Mouse (Mus musculus) gonadal fat pad, adult 2 months (tissue): ENCODE data around the gene Tdpoz2. TPM values are rescaled to one million over a fixed set of nuclear protein-coding genes. Genes with fewer than 3 reads are reported as not detected.
"Not testable (repeated sequence)": the region's sequence is repeated elsewhere in the genome, so short reads cannot be mapped to it uniquely, and the experiment has no call there.

Source experiments
- DNase-seq: peaks from one replicate; pipeline ENCODE4 v3.0.0-alpha.2; 2012; ENCODE audit warnings: low read depth
- polyA plus RNA-seq: library from polyadenylated mRNA; depleted of rRNA; stranded (reverse); fragments of >200 nt; gene quantifications from 2 replicates; pipeline ENCODE4 v1.2.3, GENCODE M21; 2012; rRNA removed

Tdpoz2 gene
- not detected in 2 replicates for polyA plus RNA-seq

DNA sequence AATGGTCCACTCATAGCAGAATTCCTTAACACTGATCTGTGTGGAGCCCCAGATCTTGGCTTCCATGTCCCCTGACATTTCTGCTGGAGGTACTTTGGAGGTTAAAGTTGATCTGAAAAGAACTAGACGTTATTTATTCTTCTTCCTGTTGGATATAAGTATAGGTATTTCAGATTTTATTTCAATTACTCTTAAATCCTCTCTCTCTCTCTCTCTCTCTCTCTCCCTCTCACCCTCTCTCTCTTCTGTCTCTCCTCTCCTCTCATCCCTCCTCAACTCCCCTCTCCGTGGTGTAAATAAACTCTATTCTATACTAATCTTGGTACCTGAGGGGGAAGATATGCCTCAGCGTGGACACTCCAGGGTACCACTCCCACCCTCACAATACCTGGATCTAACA, at the start of gene Tdpoz2:
Tdpoz2 (minus strand) TSS at position 101 of the 400 bp plus-strand sequence.
- no peak for DNase-seq

DNA sequence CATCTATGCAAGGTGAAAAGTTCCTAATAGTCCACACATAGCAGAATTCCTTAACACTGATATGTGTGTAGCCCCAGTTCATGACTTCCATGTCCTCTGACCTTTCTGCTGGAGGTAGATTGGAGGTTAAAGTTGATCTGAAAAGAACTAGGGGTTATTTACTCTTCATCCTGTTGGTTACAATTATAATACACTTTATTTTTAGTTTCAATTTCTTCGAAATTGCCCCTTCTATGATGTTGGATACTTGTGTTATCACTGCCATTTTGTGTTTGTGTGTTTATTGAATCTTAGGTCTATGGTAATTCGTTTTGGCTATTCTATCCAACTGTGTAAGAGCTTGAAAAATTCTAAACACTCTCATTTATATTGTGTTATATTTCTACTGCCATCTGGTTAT, 40.5 kb upstream of the Tdpoz2 start, which contains the start of gene Gm37596:
Gm37596 (minus strand) TSS at position 101 of the 400 bp plus-strand sequence.
- DNase-seq: not testable (repeated sequence)

DNA sequence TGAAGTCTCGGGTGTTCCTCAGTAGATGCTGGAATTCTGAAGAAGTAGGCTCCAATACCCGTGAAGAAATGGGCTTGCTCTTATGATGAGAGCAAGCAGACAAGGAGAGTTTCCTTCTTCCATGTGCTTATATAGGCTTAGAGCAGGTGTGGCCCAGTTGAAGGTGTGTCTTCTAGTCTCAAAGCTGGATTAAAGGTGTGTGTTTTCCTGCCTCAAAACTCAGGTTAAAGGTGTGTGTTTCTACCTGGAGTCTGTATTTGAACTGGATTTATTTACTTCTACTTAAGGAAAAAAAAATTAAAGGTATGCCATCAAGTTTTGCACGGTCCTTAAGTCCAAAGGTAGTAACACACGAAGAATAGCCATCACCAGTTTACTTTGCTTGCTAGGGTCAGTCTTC, 23.7 kb upstream of the Tdpoz2 start, which contains the start of gene Tdpoz1:
Tdpoz1 (minus strand) TSS at position 101 of the 400 bp plus-strand sequence.
- DNase-seq: not testable (repeated sequence)

DNA sequence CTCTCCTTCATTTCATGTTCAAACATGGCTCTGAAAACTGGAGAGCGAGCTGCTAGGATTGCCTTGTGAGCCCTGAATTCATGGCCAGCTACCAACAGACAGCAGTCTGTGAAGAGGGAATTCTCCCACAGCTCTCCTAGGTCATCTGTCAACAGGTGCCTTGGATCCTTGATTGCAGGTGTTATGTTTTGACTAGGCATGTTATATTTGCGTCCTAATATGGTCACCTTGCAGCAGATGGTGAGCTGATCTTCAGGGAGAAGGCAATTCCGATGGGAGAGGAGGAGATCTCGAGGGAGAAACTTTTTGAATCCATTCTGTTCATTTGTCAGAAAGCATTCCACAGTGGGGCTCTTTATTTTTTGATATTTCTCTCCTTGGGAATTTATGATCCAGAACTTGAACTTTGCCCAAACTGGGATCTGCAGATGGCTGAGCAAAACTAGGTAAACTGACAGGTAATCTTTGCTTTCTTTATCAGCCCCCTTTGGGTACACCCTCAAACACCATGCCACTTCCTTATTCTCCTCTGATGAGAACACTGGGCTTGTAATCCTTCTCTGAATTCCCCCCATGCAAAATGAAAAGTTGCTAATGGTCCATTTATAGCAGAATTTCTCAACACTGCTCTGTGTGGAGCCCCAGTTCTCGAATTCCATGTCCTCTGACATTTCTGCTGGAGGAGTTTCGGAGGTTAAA, 18.5 kb upstream of the Tdpoz2 start:
- not testable (repeated sequence) for DNase-seq

DNA sequence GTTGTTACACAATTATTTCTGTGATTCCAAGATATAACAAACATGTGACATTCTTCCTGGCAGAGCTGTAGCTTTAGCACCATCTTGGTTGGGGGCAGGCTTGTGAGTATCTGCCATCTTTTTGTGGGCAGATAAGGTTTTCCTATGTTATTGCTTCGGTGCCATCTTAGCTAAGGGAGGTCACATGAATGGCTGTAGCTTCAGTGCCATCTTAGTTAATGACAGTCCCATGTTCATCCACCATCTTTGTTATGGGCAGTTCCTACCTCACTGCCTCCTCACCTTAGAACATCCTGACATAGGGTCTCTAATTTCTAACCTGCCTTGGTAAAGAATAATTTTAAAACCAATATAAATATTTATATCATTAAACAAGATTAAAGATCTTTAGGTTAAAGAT, 1.8 kb upstream of the Tdpoz2 start:
- DNase-seq: no peak

DNA sequence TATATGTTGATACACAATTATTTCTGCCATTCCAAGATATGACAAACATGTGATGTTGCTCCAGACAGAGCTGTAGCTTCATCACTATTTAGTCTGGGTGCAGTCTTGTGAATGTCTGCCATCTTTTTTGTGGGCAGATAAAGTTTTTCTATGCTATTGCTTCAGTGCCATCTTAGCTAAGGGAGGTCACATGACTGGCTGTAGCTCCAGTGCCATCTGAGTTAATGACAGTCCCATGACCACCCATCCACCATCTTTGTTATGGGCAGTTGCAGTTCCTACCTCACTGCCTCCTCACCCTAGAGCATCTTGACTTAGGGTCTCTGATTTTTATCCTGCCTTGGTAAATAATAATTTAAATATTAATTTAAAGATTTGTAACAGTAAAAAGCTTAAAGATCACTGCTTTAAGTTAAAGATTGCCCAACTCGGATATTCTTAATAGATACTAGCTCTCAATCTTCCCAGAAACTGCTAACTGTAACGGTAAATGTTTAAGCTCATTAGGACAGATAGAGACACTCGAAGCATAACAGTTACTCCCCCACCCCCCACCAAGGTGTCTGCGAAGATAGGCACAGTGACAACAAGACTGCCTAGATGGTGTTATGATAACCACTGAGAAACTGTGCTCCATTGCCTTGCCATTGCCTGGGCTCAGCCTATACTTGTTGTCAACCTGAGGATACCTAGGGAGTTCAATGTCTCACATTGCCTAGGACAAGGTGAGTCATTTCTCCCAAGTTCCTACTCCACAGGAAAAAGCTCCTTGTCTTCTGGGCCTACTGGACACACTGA, 21.4 kb downstream of the Tdpoz2 start:
- not testable (repeated sequence) for DNase-seq

DNA sequence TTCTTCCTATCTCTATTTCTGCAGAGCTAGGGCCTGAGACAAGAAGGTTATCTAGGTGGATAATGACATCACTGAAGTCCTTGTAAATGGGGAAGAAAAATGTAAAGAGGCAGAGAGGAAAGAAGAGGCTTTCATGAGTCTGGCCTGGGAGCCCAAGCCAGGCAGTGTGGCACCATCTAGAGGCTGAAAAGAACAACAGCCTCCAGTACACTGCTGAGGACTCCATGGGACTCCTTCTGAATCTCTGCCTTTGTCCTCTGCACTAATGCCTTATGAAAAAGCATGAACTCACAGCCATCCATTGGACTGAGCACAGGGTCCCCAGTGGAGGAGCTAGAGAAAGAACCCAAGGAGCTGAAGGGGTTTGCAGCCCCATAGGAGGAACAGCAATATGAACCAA, 43.5 kb downstream of the Tdpoz2 start:
- not testable (repeated sequence) for DNase-seq

DNA sequence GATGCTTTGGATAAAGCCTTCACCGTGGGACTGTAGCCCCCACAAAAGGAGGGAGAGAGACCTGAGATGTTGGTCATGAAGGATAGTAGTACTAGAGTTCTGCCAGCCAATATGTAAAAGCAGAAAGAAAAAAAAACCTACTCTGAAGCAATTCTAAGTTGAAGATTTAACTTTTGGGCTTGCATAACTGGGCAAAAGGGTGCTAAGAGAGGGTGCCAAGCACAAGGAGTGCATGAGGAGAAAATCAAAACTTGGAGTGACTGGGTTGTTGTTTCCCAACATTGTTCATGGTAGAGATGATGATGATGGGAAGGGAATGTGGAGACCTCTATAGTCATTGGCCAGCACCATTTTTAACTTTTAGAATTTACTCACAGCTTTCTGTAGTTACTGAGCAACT, 50.6 kb downstream of the Tdpoz2 start:
- no peak for DNase-seq

Other genes with a start within 250 kb of the Tdpoz2 start
- 0.50 and 2.1 TPM in 2 replicates for gene Tchh, start 210.4 kb downstream of the Tdpoz2 start, polyA plus RNA-seq
- gene Tchhl1, start 183.9 kb downstream of the Tdpoz2 start, polyA plus RNA-seq: 0.11 and 0.32 TPM in 2 replicates
- 596 and 600 TPM in 2 replicates for gene S100a11, start 132.2 kb downstream of the Tdpoz2 start, polyA plus RNA-seq
- 99.9 and 141 TPM in 2 replicates for gene S100a10, start 97.6 kb downstream of the Tdpoz2 start, polyA plus RNA-seq
- gene Tdpoz1, start 23.6 kb upstream of the Tdpoz2 start, polyA plus RNA-seq: not detected in 2 replicates
- gene Gm37596, start 40.4 kb upstream of the Tdpoz2 start, polyA plus RNA-seq: not detected in 2 replicates
- gene Gm5773, start 120.3 kb upstream of the Tdpoz2 start, polyA plus RNA-seq: not detected in 2 replicates
- gene Tdpoz4, start 143.7 kb upstream of the Tdpoz2 start, polyA plus RNA-seq: not detected in 2 replicates
- gene Tdpoz3, start 173.3 kb upstream of the Tdpoz2 start, polyA plus RNA-seq: not detected in 2 replicates